Mouse (Mus musculus) heart, adult 2 months (tissue): Measurements from ENCODE around the gene Tmub2. TPM values are rescaled to one million over a fixed set of nuclear protein-coding genes. Genes with fewer than 3 reads are reported as not detected.

Source experiments
- DNase-seq, 2 experiments: peaks; one replicate each; pipeline ENCODE4 v3.0.0; 2021
- H3K27ac ChIP-seq: fragments of 200-600 bp; 2 replicates; pipeline ENCODE4 v1.8.1; 2022
- H3K27me3 ChIP-seq: fragments of 200-500 bp; 2 replicates; pipeline ENCODE4 v1.6.1; 2012; ENCODE audit warnings: mild to moderate bottlenecking, low read length, inconsistent platforms, mixed read lengths; ENCODE audit not compliant: control insufficient read depth, insufficient read depth
- H3K36me3 ChIP-seq: fragments of 200-500 bp; 2 replicates; pipeline ENCODE4 v1.6.1; 2012; ENCODE audit warnings: low read length, inconsistent platforms; ENCODE audit not compliant: control insufficient read depth, insufficient read depth
- H3K4me1 ChIP-seq: fragments of 200-500 bp; 2 replicates; pipeline ENCODE4 v1.6.1; 2011; ENCODE audit warnings: low read length; ENCODE audit not compliant: control insufficient read depth, insufficient read depth
- H3K4me3 ChIP-seq: fragments of 200-600 bp; 2 replicates; pipeline ENCODE4 v1.8.1; 2022
- H3K79me2 ChIP-seq: fragments of 200-500 bp; replicated peaks from 2 replicates; pipeline ENCODE4 v1.6.1; 2012; ENCODE audit warnings: mild to moderate bottlenecking, inconsistent platforms, low read length, moderate library complexity, mixed read lengths; ENCODE audit not compliant: control insufficient read depth, insufficient read depth
- H3K9ac ChIP-seq: fragments of 200-500 bp; 2 replicates; pipeline ENCODE4 v1.6.1; 2012; ENCODE audit warnings: low read depth, mild to moderate bottlenecking, control low read depth, inconsistent platforms, low read length, mixed read lengths
- CTCF ChIP-seq: fragments of 200-600 bp; IDR thresholded peaks from 2 replicates; pipeline ENCODE4 v1.8.1; 2022; ENCODE audit warnings: antibody characterized with exemption, mild to moderate bottlenecking, moderate library complexity
- EP300 ChIP-seq: fragments of 200-500 bp; IDR thresholded peaks from 2 replicates; pipeline ENCODE4 v1.6.1; 2011; ENCODE audit warnings: low read depth, low read length, control low read depth; ENCODE audit not compliant: insufficient read depth
- POLR2A ChIP-seq: fragments of 200-500 bp; IDR thresholded peaks from 2 replicates; pipeline ENCODE4 v1.6.1; 2011; ENCODE audit warnings: mild to moderate bottlenecking, low read depth, low read length, control low read depth; ENCODE audit not compliant: insufficient read depth
- WGBS: fragments of 180-500 bp; shearing (Covaris S2); methylation state at CpG from one replicate; pipeline ENCODE4 v1.1.7; 2018; 5-methylcytosine and 5-hydroxymethylcytosine counted together
- intact Hi-C: fragments of 180-260 bp; cut with DNase I; formaldehyde crosslinking; loops from one replicate; pipeline ENCODE4 v1.15.1; 2025
- polyA plus RNA-seq: library from polyadenylated mRNA; depleted of rRNA; stranded (reverse); fragments of >200 nt; gene quantifications from 2 replicates; pipeline ENCODE4 v1.2.3, GENCODE M21; 2012
- total RNA-seq, 2 experiments: library from RNA; stranded (reverse); gene quantifications; 2 replicates each; pipeline ENCODE4 v1.2.3; 2021

Gene Tmub2
- total and polyA plus RNA-seq, 3 experiments: 22.9 to 32.8 (median 26.2) TPM

DNA sequence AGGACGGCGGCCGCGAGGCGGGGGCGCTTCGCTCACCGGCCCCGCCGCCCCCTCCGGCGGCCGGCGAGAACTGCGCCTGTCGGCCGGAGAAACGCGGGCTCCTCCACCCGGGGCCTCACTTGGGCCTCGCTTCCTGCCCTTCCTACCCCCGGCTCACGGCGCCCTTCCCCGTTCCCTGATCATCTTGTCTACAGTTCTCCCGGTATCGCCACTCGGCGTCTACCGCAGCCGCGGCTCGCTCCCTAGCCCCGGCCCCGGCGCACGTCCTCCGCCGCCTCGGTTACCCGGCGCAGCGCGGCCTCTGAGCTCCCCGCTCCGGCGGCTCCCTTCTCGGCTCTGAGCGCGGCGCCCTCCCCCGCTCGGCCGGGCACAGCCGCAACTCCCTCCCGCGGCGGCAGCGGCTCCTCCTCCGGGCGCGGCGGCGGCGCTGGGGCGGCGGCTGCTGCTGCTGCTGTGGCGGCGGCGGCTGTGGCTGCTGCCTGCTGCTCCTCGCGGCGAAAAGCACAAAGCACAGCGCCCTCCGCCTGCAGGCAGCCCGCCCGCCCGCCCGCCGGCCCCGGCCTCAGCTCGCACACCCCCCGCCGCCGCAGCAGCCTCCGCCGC is 32.7 kb downstream of the Tmub2 start:
- H3K9ac ChIP-seq: peak overlapping the region; percentile 95
- peaks cover 3% of the 10 kb centered on the region; the same call in 1 of the 2 replicates for H3K4me1 ChIP-seq
- WGBS: under 1% methylated on average over 87 of the region's 87 CpGs
- H3K4me3 ChIP-seq: peak overlapping the region; percentile 99
- DNase-seq: peak in 1 of 2 experiments; percentile 83
- TF ChIP-seq POLR2A: no peak
- TF ChIP-seq EP300: no peak
- peak; percentile 57 for TF ChIP-seq CTCF
- H3K36me3 ChIP-seq: no peaks in the 10 kb centered on the region; the same call in 1 of the 2 replicates
- H3K79me2 ChIP-seq: no peaks in the 10 kb centered on the region
- intact Hi-C loops: loop anchor here (2.0 kb wide), 1 partner anchor 21 kb away; the partner anchor contains the start of gene Atxn7l3
- no peaks in the 10 kb centered on the region for H3K27me3 ChIP-seq
- H3K27ac ChIP-seq: peak overlapping the region; percentile 98

DNA sequence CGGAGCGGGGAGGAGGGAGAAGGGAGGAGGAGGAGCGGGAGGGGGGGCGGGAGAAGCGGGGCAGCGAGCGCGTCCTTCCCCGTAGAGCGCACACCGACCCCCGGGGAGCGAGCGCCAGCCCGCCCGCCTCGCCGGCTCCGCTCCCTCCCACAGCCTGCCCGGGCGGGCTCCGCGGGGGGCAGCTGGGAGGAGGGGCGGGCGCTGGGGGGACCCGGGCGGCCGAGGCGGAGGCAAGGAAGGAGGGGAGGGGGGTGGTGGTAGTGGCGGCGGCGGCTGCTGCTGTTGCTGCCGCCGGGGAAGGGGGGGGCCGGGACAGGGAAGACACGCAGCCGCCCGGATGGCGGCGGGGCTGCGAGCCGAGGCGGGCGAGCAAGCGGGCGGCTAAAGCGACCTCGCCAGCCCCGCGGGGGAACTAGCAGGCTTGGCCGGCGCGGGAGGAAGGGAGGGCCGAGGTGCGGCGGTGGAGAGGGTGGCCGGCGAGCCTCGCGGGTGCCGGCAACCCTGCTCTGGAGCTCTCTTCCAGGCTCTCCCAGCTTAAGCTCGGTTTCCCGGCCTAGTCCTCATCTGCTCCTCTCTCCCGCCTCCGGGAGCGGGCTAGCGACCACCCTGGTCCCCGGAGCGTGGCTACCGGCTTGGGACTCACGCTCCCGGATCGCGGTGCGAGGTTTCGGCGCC is 33.3 kb downstream of the Tmub2 start:
- H3K27me3 ChIP-seq: no peaks in the 10 kb centered on the region
- H3K9ac ChIP-seq: peak overlapping the region; percentile 100
- WGBS: under 1% methylated on average over 39 of the region's 77 CpGs
- H3K36me3 ChIP-seq: no peaks in the 10 kb centered on the region; the same call in 1 of the 2 replicates
- H3K4me3 ChIP-seq: peak overlapping the region; percentile 99
- H3K79me2 ChIP-seq: no peaks in the 10 kb centered on the region
- peaks cover 3% of the 10 kb centered on the region; the same call in 1 of the 2 replicates for H3K4me1 ChIP-seq
- intact Hi-C loops: loop anchor here (2.0 kb wide), 1 partner anchor 21 kb away; the partner anchor contains the start of gene Atxn7l3
- TF ChIP-seq EP300: 0 out of 2 replicates have a peak, but pooled peaks have one; percentile 4
- no peak for TF ChIP-seq POLR2A
- peak overlapping the region; percentile 98 for H3K27ac ChIP-seq
- peak; percentile 87 to 90 for DNase-seq

DNA sequence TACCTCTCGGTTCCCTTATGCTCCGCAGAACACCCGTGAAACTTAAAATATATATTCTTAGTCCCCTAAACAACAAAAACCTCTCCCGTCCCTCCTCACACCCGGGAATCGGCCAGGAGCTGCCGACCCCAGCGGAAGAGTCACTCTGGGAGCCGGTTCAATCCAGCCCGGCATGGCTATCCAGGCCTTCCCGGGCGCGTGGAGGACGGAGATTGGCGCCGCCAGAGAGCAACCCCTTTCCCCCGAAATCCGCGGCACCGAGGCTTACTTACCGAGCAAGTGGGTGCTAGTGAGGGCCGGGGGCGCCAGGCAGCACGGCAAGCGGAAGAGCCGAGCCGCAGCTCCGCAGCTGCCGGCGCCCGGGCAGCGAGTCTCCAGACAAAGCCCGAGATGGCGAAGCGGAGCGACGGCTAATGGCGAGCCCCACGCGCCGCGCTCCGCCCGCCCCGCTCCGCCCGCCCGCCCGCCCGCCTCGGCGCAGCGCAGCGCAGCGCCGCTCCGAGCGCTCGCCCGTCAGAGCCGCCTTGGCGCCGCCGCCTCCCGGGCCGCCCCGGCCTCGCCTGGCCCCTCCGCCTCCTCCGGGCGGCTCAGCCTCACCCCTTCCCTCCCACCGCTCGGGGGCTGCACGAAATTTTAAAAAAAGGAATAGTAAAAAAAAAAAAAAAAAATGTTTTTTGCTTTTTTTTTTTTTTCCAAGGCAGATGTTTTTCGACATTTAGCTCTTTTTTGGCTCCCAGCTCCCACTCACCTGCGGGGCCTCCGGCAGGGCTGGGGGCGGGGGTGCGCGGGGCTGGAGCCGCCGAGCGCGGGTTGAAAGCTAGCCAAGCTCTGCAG is 34.1 kb downstream of the Tmub2 start:
- Histone ChIP-seq H3K27me3 (no peaks in the 10 kb centered on the region), H3K4me3 (peak overlapping the region; percentile 99), H3K4me1 (peaks cover 3% of the 10 kb centered on the region; the same call in 1 of the 2 replicates), H3K79me2 (no peaks in the 10 kb centered on the region), H3K9ac (peak overlapping the region; percentile 100), H3K27ac (peak overlapping the region; percentile 98), H3K36me3 (no peaks in the 10 kb centered on the region; the same call in 1 of the 2 replicates)
- intact Hi-C loops: no loop called here
- DNase-seq: peak; percentile 79 to 83
- no peak for TF ChIP-seq POLR2A
- 0 out of 2 replicates have a peak, but pooled peaks have one; percentile 1 for TF ChIP-seq EP300
- no peak for TF ChIP-seq CTCF
- 1% methylated on average over 82 of the region's 84 CpGs for WGBS

DNA sequence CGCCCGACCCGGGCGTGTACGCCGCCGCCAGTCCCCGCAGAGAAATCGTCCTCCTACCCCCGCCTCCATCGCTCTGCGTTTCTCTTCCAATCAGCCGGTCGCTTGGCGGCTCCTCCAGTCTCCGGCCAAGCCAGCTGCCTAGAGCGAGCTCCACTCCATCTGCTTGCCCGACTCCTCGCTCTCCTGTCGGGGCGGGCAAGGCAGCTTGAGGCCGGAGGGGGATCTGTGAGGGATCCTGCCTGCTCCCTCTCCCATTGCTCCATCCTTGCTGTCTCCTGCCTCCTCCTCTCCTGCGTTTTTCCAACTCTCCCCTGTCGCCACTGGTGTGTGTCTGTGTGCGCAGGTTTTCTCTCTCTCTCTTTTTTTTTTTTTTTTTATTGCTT is 34.7 kb downstream of the Tmub2 start, which contains the start of gene Ubtf:
Gene Ubtf (minus strand): TSS at position 333 of the 383 bp plus-strand sequence.
- no peaks in the 10 kb centered on the region for H3K27me3 ChIP-seq
- peak; percentile 87 to 89 for DNase-seq
- H3K4me3 ChIP-seq: peak within 1 kb of the TSS; percentile 99
- WGBS: 1% methylated on average over 25 of the region's 25 CpGs
- peak within 1 kb of the TSS; percentile 98 for H3K27ac ChIP-seq
- intact Hi-C loops: no loop called here
- H3K9ac ChIP-seq: peak within 1 kb of the TSS; percentile 100
- no peaks in the 10 kb centered on the region for H3K79me2 ChIP-seq
- H3K4me1 ChIP-seq: peaks cover 3% of the 10 kb centered on the region; the same call in 1 of the 2 replicates
- no peaks in the 10 kb centered on the region; the same call in 1 of the 2 replicates for H3K36me3 ChIP-seq
- TF ChIP-seq CTCF (no peak), POLR2A (peak; percentile 69), EP300 (no peak)

DNA sequence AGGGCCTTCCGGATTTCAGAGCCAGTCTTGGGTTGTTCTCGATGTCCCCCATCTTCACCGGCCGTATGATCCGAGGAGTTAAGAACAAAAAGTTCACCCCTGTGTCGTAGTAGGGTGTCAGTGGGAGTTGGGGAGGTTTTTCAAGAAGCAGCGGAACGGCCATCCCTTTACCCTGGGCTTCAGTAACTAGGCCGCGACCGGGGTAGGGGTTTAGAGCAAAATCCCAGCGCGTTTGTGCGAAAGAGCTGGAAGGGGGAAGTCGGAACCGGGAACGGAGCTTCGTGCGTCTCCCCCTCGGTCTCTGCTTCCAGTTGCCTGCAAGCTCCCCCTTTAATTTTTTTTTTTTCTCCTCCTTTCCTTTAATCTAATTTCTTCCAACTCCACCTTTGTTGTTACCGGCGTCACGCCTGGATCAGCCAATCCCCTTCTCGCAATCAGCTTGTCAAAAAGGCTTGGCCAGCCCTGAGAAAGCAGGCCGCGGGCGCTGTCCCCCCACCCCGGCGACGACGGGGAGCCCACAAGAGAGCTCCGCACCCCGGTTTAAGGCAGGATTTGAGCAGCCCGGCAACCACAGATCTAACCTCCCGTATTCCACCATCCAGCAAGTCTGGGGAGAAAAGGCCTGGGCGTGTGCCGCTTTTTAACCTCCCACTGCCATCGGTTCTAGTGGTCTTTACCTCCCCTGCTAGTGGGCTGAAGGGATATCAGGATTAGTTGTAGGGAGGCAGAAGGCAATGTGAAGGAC is 35.4 kb downstream of the Tmub2 start:
- Histone ChIP-seq H3K36me3 (no peaks in the 10 kb centered on the region; the same call in 1 of the 2 replicates), H3K9ac (peak overlapping the region; percentile 87), H3K4me1 (peaks cover 3% of the 10 kb centered on the region; the same call in 1 of the 2 replicates), H3K4me3 (peak overlapping the region; percentile 99), H3K27me3 (no peaks in the 10 kb centered on the region), H3K79me2 (no peaks in the 10 kb centered on the region), H3K27ac (peak overlapping the region; percentile 98)
- intact Hi-C loops: loop anchor here (2.0 kb wide), 1 partner anchor 15 kb away; no protein-coding TSS in a partner anchor
- WGBS: 1% methylated on average over 38 of the region's 38 CpGs
- TF ChIP-seq CTCF (no peak), EP300 (peak; percentile 65; the same call in 1 of the 2 replicates), POLR2A (peak; percentile 96)
- peak; percentile 87 to 91 for DNase-seq
